Mouse (Mus musculus) limb, embryonic 14.5 days (tissue): ENCODE data around the gene Smim14. TPM values are rescaled to one million over a fixed set of nuclear protein-coding genes. Genes with fewer than 3 reads are reported as not detected.
"Not testable (repeated sequence)": the region's sequence is repeated elsewhere in the genome, so short reads cannot be mapped to it uniquely, and the experiment has no call there.

Experiments
- ATAC-seq: fragments of 200-750 bp; cut with Nextera tagmentation; 2 replicates; pipeline ENCODE4 v1.8.0; 2017; ENCODE audit warnings: low read depth, moderate number of reproducible peaks, moderate TSS enrichment; ENCODE audit not compliant: low FRiP score
- DNase-seq: peaks from one replicate; pipeline ENCODE4 v3.0.0-alpha.2; 2015; ENCODE audit warnings: low spot score
- H3K27ac ChIP-seq: fragments of 300-500 bp; sonication (generic); replicated peaks from 2 replicates; pipeline ENCODE4 v1.5.1; 2014; ENCODE audit warnings: low read depth, mild to moderate bottlenecking, low read length, moderate library complexity, mixed read lengths
- H3K27me3 ChIP-seq: fragments of 300-500 bp; sonication (generic); 2 replicates; pipeline ENCODE4 v1.6.1; 2014; ENCODE audit warnings: low read length, mixed read lengths; ENCODE audit not compliant: control insufficient read depth, insufficient read depth
- H3K36me3 ChIP-seq: fragments of 300-500 bp; sonication (generic); 2 replicates; pipeline ENCODE4 v1.6.1; 2014; ENCODE audit warnings: mild to moderate bottlenecking, low read length, moderate library complexity, mixed read lengths; ENCODE audit not compliant: control insufficient read depth, insufficient read depth
- H3K4me1 ChIP-seq: fragments of 300-500 bp; sonication (generic); 2 replicates; pipeline ENCODE4 v1.6.1; 2014; ENCODE audit warnings: antibody characterized with exemption, low read length, mixed read lengths; ENCODE audit not compliant: control insufficient read depth, insufficient read depth
- H3K4me2 ChIP-seq: fragments of 300-500 bp; sonication (generic); replicated peaks from 2 replicates; pipeline ENCODE4 v1.6.1; 2014; ENCODE audit warnings: low read depth, mild to moderate bottlenecking, low read length, moderate library complexity; ENCODE audit not compliant: severe bottlenecking
- H3K4me3 ChIP-seq: fragments of 300-500 bp; sonication (generic); replicated peaks from 2 replicates; pipeline ENCODE4 v1.5.1; 2014; ENCODE audit warnings: low read length
- H3K9ac ChIP-seq: fragments of 300-500 bp; sonication (generic); 2 replicates; pipeline ENCODE4 v1.6.1; 2014; ENCODE audit warnings: mild to moderate bottlenecking, low read depth, low read length, moderate library complexity; ENCODE audit not compliant: severe bottlenecking
- H3K9me3 ChIP-seq: fragments of 300-500 bp; sonication (generic); 2 replicates; pipeline ENCODE4 v1.6.1; 2016; ENCODE audit warnings: low read length; ENCODE audit not compliant: control insufficient read depth
- POLR2A ChIP-seq: fragments of 200-500 bp; IDR thresholded peaks from 2 replicates; pipeline ENCODE4 v1.8.0; 2012; ENCODE audit warnings: inconsistent platforms, mild to moderate bottlenecking, moderate library complexity, borderline replicate concordance; ENCODE audit not compliant: insufficient read depth, insufficient read length; ENCODE audit errors: extremely low read depth
- WGBS: fragments of 180-500 bp; shearing (Covaris S2); extraction: QIAGEN DNeasy Blood & Tissue Kit; methylation state at CpG from one replicate; pipeline ENCODE4 v1.1.7; 2014; 5-methylcytosine and 5-hydroxymethylcytosine counted together
- polyA plus RNA-seq, 2 experiments: library from polyadenylated mRNA; depleted of rRNA in 1 of 2; stranded (reverse) in 1 of 2; unstranded in 1 of 2; fragments of >200 nt; fragmentation: Nextera tagmentation in 1 of 2; extraction: Ambion mirVana in 1 of 2; gene quantifications; 2 replicates each; pipeline versions ENCODE4 v1.2.1 to v1.2.3; 2012 to 2014

Smim14 gene
- polyA plus RNA-seq, 2 experiments: 76.7 to 138 TPM

DNA sequence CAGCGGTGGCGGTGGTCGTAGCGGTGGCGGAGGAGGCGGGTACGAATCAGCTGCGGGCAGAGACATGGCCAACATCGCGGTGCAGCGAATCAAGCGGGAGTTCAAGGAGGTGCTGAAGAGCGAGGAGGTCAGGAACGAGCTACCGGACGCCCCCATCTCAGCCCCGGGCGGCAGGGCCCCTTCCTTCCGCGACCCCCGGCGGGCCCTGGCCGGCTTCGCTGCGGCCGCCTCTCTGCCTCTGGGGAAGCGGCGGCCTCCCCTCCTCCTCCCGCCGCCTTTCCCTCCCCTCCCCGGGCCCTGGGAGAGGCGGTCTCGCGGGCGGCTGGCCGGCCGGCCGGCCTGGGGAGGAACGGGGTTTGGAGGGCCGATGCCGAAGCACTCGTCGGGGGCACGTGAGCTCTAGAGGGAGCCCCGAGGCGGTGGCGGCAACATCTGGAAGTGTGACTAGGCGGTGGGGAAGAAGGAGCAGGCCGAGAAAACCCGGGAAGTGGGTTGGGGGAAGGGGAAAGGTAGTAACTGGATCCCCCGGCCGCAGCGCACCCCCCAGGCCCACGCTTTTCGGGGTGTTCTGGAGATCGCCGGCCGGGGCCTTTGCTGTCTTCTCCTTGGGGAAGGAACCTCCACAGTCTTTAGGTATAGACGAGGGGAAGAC lies 562 bp upstream of the Smim14 start:
- under 1% methylated on average over 38 of the region's 59 CpGs for WGBS
- Histone ChIP-seq H3K27me3 (no peaks in the 10 kb centered on the region), H3K9me3 (no peaks in the 10 kb centered on the region), H3K27ac (peak overlapping the region; percentile 98), H3K36me3 (no peaks in the 10 kb centered on the region), H3K4me2 (peak overlapping the region; percentile 67), H3K9ac (peak overlapping the region; percentile 93), H3K4me1 (peaks cover 7% of the 10 kb centered on the region), H3K4me3 (peak overlapping the region; percentile 72)
- DNase-seq (peak; percentile 63), ATAC-seq (peak; percentile 64)
- TF ChIP-seq POLR2A: no peak

GRCm38 (mm10) chr5:65536068-65536465 lies 917 bp downstream of the Smim14 start:
- not testable (repeated sequence) for H3K9me3 ChIP-seq, H3K27me3 ChIP-seq, DNase-seq, H3K4me1 ChIP-seq, ATAC-seq, H3K36me3 ChIP-seq
- peak overlapping the region; percentile 72 for H3K4me3 ChIP-seq
- peak overlapping the region; percentile 56 for H3K4me2 ChIP-seq
- 81% methylated on average over 10 of the region's 10 CpGs for WGBS
- H3K9ac ChIP-seq: peak overlapping the region; percentile 93
- peak overlapping the region; percentile 98 for H3K27ac ChIP-seq

DNA sequence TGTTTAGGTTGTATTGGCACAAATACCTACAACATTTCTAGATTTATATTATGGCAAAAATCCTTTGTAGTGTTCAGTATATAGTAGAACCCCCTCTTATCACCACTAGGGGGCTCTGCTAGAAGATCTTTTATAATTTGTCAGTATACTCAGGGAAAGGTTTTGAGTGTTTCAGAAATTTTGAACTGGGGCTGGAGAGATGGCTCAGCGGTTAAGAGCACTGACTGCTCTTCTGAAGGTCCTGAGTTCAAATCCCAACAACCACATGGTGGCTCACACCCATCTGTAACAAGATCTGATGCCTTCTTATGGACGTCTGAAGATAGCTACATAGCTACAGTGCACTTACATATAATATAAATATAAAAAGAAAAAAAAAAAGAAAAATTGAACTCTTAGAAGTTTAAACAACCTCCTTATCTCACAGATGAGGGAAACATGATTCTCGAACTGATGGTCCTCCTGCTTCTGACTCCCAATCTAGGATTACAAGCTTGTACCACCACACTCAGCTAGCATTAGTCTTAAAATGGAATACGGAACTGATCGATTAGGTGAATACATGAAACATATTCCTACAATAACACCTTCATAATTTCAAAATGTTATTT lies 1.4 kb downstream of the Smim14 start:
- Histone ChIP-seq H3K9me3 (no peaks in the 10 kb centered on the region), H3K4me2 (peak overlapping the region; percentile 56; the same call in 1 of the 2 replicates), H3K27ac (no peak overlapping the region), H3K4me1 (peaks cover 7% of the 10 kb centered on the region), H3K27me3 (no peaks in the 10 kb centered on the region), H3K9ac (no peak overlapping the region), H3K36me3 (no peaks in the 10 kb centered on the region), H3K4me3 (no peak overlapping the region)
- WGBS: 71% methylated on average over 5 of the region's 5 CpGs
- DNase-seq (peak; percentile 75), ATAC-seq (no peak)
- no peak for TF ChIP-seq POLR2A

GRCm38 (mm10) chr5:65534496-65534895 lies 2.5 kb downstream of the Smim14 start:
- Histone ChIP-seq H3K4me1 (peaks cover 7% of the 10 kb centered on the region), H3K9ac (no peak overlapping the region), H3K4me2 (no peak overlapping the region), H3K27ac (no peak overlapping the region), H3K27me3 (no peaks in the 10 kb centered on the region), H3K36me3 (no peaks in the 10 kb centered on the region), H3K4me3 (no peak overlapping the region), H3K9me3 (no peaks in the 10 kb centered on the region)
- no peak for TF ChIP-seq POLR2A
- ATAC-seq: no peak
- WGBS: 65% methylated on average over 4 of the region's 4 CpGs
- DNase-seq: no peak

DNA sequence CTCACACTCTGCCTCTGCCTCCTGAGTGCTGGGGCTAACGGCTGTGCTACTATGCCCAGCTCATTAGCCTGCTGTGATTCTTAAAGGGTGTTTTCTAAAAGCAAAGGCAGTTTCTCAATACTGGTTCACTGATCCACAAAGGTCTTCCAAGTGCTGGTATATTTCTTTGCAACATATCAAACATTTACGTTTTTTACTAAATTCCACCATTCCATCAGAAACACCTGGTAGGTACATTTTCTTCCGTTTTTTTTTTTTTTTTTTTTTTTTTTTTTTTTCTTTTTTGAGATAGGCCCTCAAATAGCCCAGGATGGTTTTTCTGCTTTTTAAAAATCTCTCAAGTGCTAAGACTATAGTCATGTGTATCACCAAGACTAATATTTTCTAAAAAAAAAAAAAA lies 5.7 kb downstream of the Smim14 start:
- no peak overlapping the region for H3K4me2 ChIP-seq
- no peaks in the 10 kb centered on the region for H3K36me3 ChIP-seq
- H3K27ac ChIP-seq: no peak overlapping the region
- DNase-seq: no peak
- H3K4me3 ChIP-seq: no peak overlapping the region
- no peaks in the 10 kb centered on the region for H3K27me3 ChIP-seq
- no peak for ATAC-seq
- H3K9ac ChIP-seq: no peak overlapping the region
- no peak for TF ChIP-seq POLR2A
- H3K9me3 ChIP-seq: no peaks in the 10 kb centered on the region
- H3K4me1 ChIP-seq: peaks cover 1% of the 10 kb centered on the region; the same call in 1 of the 2 replicates
- WGBS: 65% methylated on average over 3 of the region's 3 CpGs
